22 mouse cellular contexts compared by ENCODE assay signal in genomic region chr12:53629483-53630120, GRCm38 (mm10).
A peak's percentile ranks its signal among the peaks of the same experiment; 100 is the strongest.
DNase-seq lines count a peak whose midpoint lies in the region; ATAC-seq and TF ChIP-seq lines count a peak whose summit lies in the region.
"Had no signal": no experiment of that assay in that cellular context is flagged by ENCODE, and none has a peak within 500 bp of the region (broad histone marks: within the 10 kb centered on the region; RNA-seq: fewer than 3 reads in every experiment).

No protein-coding gene starts in this region.

- H3K9me3 ChIP-seq in embryonic facial prominence, embryonic 14.5 days (ENCODE audit: control insufficient read depth, low read length) = no peaks in the 10 kb centered on the region
- no peaks in the 10 kb centered on the region for H3K9me3 ChIP-seq in embryonic facial prominence, embryonic 10.5 days
- H3K9me3 ChIP-seq in hindbrain, embryonic 16.5 days (ENCODE audit: control insufficient read depth, low read length) = no peaks in the 10 kb centered on the region
- H3K9me3 ChIP-seq in hindbrain, postnatal 0 days (ENCODE audit: low read length) = no peaks in the 10 kb centered on the region
- no peaks in the 10 kb centered on the region for H3K9me3 ChIP-seq in forebrain, embryonic 16.5 days (ENCODE audit: control insufficient read depth, low read length)
- H3K9me3 ChIP-seq: embryonic facial prominence, embryonic 15.5 days; heart, embryonic 12.5 days; hindbrain, embryonic 10.5 days had no signal

- no peak for ATAC-seq in embryonic facial prominence, embryonic 14.5 days (ENCODE audit: low read depth)
- ATAC-seq in hindbrain, embryonic 16.5 days = no peak
- no peak for ATAC-seq in hindbrain, postnatal 0 days
- ATAC-seq in forebrain, embryonic 16.5 days = peak; percentile 84
- ATAC-seq: CD4-positive, CD25-positive, alpha-beta regulatory T cell, adult 4 months; intestine, embryonic 16.5 days had no signal

- no peaks in the 10 kb centered on the region for H3K27me3 ChIP-seq in embryonic facial prominence, embryonic 14.5 days (replicated peaks; ENCODE audit: control insufficient read depth, insufficient read depth, low read length)
- no peaks in the 10 kb centered on the region for H3K27me3 ChIP-seq in embryonic facial prominence, embryonic 10.5 days (replicated peaks; ENCODE audit: low read depth, poor library complexity, severe bottlenecking)
- H3K27me3 ChIP-seq in hindbrain, embryonic 16.5 days (replicated peaks; ENCODE audit: control insufficient read depth, insufficient read depth, low read length) = no peaks in the 10 kb centered on the region
- H3K27me3 ChIP-seq in hindbrain, postnatal 0 days (ENCODE audit: insufficient read depth, low read length) = no peaks in the 10 kb centered on the region
- H3K27me3 ChIP-seq in forebrain, embryonic 16.5 days (replicated peaks; ENCODE audit: control insufficient read depth, insufficient read depth, low read length) = no peaks in the 10 kb centered on the region
- H3K27me3 ChIP-seq: embryonic facial prominence, embryonic 15.5 days; heart, embryonic 12.5 days had no signal

- H3K4me3 ChIP-seq in embryonic facial prominence, embryonic 14.5 days (ENCODE audit: low read depth, low read length) = no peak overlapping the region
- no peak overlapping the region for H3K4me3 ChIP-seq in embryonic facial prominence, embryonic 10.5 days
- H3K4me3 ChIP-seq in hindbrain, embryonic 16.5 days (ENCODE audit: low read length) = no peak overlapping the region
- no peak overlapping the region for H3K4me3 ChIP-seq in hindbrain, postnatal 0 days (ENCODE audit: low read length)
- H3K4me3 ChIP-seq in forebrain, embryonic 16.5 days (replicated peaks; ENCODE audit: low read length) = no peak overlapping the region
- H3K4me3 ChIP-seq: embryonic facial prominence, embryonic 15.5 days; erythroblast, embryonic 14.5 days; gastrocnemius, adult 2 months; heart, embryonic 12.5 days; hindbrain, embryonic 10.5 days had no signal

- no peaks in the 10 kb centered on the region for H3K36me3 ChIP-seq in embryonic facial prominence, embryonic 14.5 days (ENCODE audit: control insufficient read depth, insufficient read depth, low read length)
- H3K36me3 ChIP-seq in embryonic facial prominence, embryonic 10.5 days (replicated peaks) = no peaks in the 10 kb centered on the region
- H3K36me3 ChIP-seq in hindbrain, embryonic 16.5 days (ENCODE audit: control insufficient read depth, insufficient read depth, low read length) = no peaks in the 10 kb centered on the region
- no peaks in the 10 kb centered on the region for H3K36me3 ChIP-seq in hindbrain, postnatal 0 days (ENCODE audit: insufficient read depth, low read length)
- no peaks in the 10 kb centered on the region for H3K36me3 ChIP-seq in forebrain, embryonic 16.5 days (ENCODE audit: control insufficient read depth, insufficient read depth)
- H3K36me3 ChIP-seq: embryonic facial prominence, embryonic 15.5 days; G1E; heart, embryonic 12.5 days; hindbrain, embryonic 10.5 days had no signal

- no peak for TF ChIP-seq CTCF in hindbrain, postnatal 0 days (IDR thresholded peaks at IDR 0.05; ENCODE audit: low read depth)

- H3K27ac ChIP-seq in embryonic facial prominence, embryonic 14.5 days (replicated peaks; ENCODE audit: low read depth, low read length) = no peak overlapping the region
- H3K27ac ChIP-seq in embryonic facial prominence, embryonic 10.5 days (replicated peaks) = no peak overlapping the region
- H3K27ac ChIP-seq in hindbrain, embryonic 16.5 days (ENCODE audit: low read depth, low read length) = 0 out of 2 replicates have a peak overlapping the region, but pooled peaks have one; percentile 4
- H3K27ac ChIP-seq in hindbrain, postnatal 0 days = no peak overlapping the region
- peak overlapping the region; percentile 33 for H3K27ac ChIP-seq in forebrain, embryonic 16.5 days (ENCODE audit: low read length)
- H3K27ac ChIP-seq: embryonic facial prominence, embryonic 15.5 days; gastrocnemius, adult 2 months; hindbrain, embryonic 10.5 days had no signal

- DNase-seq in embryonic facial prominence, embryonic 14.5 days (ENCODE audit: low spot score) = peak; percentile 19
- DNase-seq in embryonic facial prominence, embryonic 10.5 days (ENCODE audit: low spot score) = no peak
- no peak for DNase-seq in hindbrain, postnatal 0 days (ENCODE audit: low spot score)
- no peak for DNase-seq in c-Kit-positive CD71-positive TER-119-positive erythroid progenitor cells, embryonic 14.5 days (ENCODE audit: low spot score)
- DNase-seq in thymus, postnatal 25 days = no peak
- DNase-seq: adrenal gland, postnatal 10 days; B cell, adult 2 months; cerebellum, adult 18-20 months; cerebellum, adult 9-11 months; cerebellum, postnatal 36 days; gastrocnemius, adult 2 months; gastrocnemius, postnatal 25 days; kidney, adult 2 months had no signal

- 81% methylated on average over 8 of the region's 8 CpGs for WGBS in embryonic facial prominence, embryonic 14.5 days
- WGBS in embryonic facial prominence, embryonic 10.5 days = 88% methylated on average over 8 of the region's 8 CpGs
- WGBS in hindbrain, embryonic 16.5 days = 54% methylated on average over 8 of the region's 8 CpGs
- 59% methylated on average over 8 of the region's 8 CpGs for WGBS in hindbrain, postnatal 0 days
- WGBS in forebrain, embryonic 16.5 days = 10% methylated on average over 8 of the region's 8 CpGs

- H3K4me2 ChIP-seq in embryonic facial prominence, embryonic 14.5 days (ENCODE audit: low read depth, low read length) = no peak overlapping the region
- no peak overlapping the region for H3K4me2 ChIP-seq in hindbrain, embryonic 16.5 days (ENCODE audit: low read length)
- H3K4me2 ChIP-seq in hindbrain, postnatal 0 days (ENCODE audit: low read depth, low read length) = no peak overlapping the region
- no peak overlapping the region for H3K4me2 ChIP-seq in forebrain, embryonic 16.5 days (ENCODE audit: low read length)
- H3K4me2 ChIP-seq: embryonic facial prominence, embryonic 15.5 days; heart, embryonic 12.5 days had no signal

- peaks cover 10% of the 10 kb centered on the region; the same call in 1 of the 2 replicates for H3K4me1 ChIP-seq in embryonic facial prominence, embryonic 14.5 days (ENCODE audit: control insufficient read depth, insufficient read depth, low read length)
- H3K4me1 ChIP-seq in embryonic facial prominence, embryonic 10.5 days = peaks cover 9% of the 10 kb centered on the region
- H3K4me1 ChIP-seq in hindbrain, embryonic 16.5 days (ENCODE audit: control insufficient read depth, insufficient read depth, low read depth, low read length) = peaks cover 5% of the 10 kb centered on the region
- peaks cover 8% of the 10 kb centered on the region for H3K4me1 ChIP-seq in hindbrain, postnatal 0 days (ENCODE audit: insufficient read depth, low read length)
- peaks cover 27% of the 10 kb centered on the region for H3K4me1 ChIP-seq in forebrain, embryonic 16.5 days (replicated peaks; ENCODE audit: control insufficient read depth, insufficient read depth, low read length)

- H3K9ac ChIP-seq in embryonic facial prominence, embryonic 14.5 days (ENCODE audit: low read depth, low read length) = no peak overlapping the region
- no peak overlapping the region for H3K9ac ChIP-seq in hindbrain, embryonic 16.5 days (ENCODE audit: low read depth, low read length)
- no peak overlapping the region for H3K9ac ChIP-seq in hindbrain, postnatal 0 days (replicated peaks; ENCODE audit: low read length)
- H3K9ac ChIP-seq in forebrain, embryonic 16.5 days (replicated peaks; ENCODE audit: low read depth, low read length) = no peak overlapping the region
- H3K9ac ChIP-seq: embryonic facial prominence, embryonic 15.5 days; heart, embryonic 12.5 days had no signal

Comparison
In these comparisons a context has a peak if more than half of its experiments do, and no peak if none do; other contexts are left out.
1. H3K27ac ChIP-seq: peak in hindbrain, embryonic 16.5 days (single experiment) and forebrain, embryonic 16.5 days (single experiment); none in embryonic facial prominence, embryonic 14.5 days (single experiment), embryonic facial prominence, embryonic 10.5 days (single experiment) and hindbrain, postnatal 0 days (single experiment).